Mouse (Mus musculus) stomach, postnatal 0 days (tissue): ENCODE data around the gene Rab35.

ENCODE experiments used
- CTCF ChIP-seq: IDR thresholded peaks from 2 replicates; pipeline ENCODE4 v1.5.1; 2016; ENCODE audit warnings: antibody characterized with exemption, low read depth, mild to moderate bottlenecking, moderate library complexity
- EP300 ChIP-seq: optimal IDR thresholded peaks from 2 replicates; pipeline ENCODE3; 2016; ENCODE audit warnings: antibody characterized with exemption

DNA sequence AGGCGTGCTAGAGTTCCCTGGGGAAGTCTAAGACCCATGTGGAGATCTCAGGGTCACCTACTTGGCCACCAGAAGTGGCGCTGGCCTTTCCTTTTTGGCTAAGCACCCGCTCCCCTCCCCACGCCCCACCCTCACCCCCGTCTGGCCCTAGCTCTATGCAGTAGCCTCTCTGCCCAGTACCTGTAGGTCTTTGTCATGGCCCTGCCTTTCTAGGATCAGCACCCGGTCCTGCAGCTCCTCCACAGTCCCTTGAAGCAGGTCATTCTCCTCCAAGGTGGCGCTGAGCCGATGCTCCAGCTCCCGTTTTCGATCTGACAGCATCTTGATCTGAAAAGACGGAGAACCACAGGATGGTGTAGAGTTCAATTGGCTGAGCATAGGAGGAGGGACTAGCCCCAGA is 38.3 kb downstream of the Rab35 start:
- no peak for TF ChIP-seq EP300
- no peak for TF ChIP-seq CTCF
